Mouse (Mus musculus): ENCODE results near the gene Hoxc11. TPM values are rescaled to one million over a fixed set of nuclear protein-coding genes. Genes with fewer than 3 reads are reported as not detected.

Gene Hoxc11
- polyA plus RNA-seq, 1 experiment, result 34.6 TPM

DNA sequence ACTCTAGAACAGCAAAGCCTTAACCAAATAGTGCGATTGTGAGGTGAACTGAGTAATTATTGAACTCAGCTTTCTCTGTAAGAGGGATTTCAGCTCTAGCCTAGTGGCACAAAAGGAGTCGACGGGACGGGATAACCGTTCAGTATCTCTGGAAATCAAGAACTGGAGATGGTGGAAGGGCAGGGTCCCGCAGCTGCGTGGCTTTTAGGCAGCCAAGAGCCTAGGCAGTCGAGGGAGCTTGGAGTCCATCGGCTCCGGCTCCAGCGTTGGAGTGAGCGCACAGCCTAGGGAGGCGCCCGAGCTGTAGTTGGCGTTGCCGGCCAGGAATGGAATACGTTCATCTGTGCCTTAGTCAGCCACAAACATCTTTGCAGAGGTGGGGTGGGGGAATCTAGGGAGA is 51.1 kb downstream of the Hoxc11 start:
- H3K79me2 ChIP-seq (ENCODE audit: control insufficient read depth, insufficient read depth), result peaks cover 98% of the 10 kb centered on the region
- H3ac ChIP-seq (ENCODE audit: control insufficient read depth, insufficient read length, low read depth), result peak overlapping the region; percentile 15
- peaks cover 60% of the 10 kb centered on the region for H3K79me3 ChIP-seq (ENCODE audit: low read depth)
- peaks cover 9% of the 10 kb centered on the region for H3K36me3 ChIP-seq (ENCODE audit: control insufficient read depth, insufficient read depth)
- H3K27me3 ChIP-seq (ENCODE audit: control insufficient read depth, insufficient read depth, insufficient read length), result no peaks in the 10 kb centered on the region
- H3K4me3 ChIP-seq (ENCODE audit: insufficient read depth, poor library complexity, severe bottlenecking), result no peak overlapping the region
- no peak for TF ChIP-seq MYOD1 (IDR thresholded peaks at IDR 0.05; ENCODE audit: control insufficient read depth, insufficient read length, low read depth)

DNA sequence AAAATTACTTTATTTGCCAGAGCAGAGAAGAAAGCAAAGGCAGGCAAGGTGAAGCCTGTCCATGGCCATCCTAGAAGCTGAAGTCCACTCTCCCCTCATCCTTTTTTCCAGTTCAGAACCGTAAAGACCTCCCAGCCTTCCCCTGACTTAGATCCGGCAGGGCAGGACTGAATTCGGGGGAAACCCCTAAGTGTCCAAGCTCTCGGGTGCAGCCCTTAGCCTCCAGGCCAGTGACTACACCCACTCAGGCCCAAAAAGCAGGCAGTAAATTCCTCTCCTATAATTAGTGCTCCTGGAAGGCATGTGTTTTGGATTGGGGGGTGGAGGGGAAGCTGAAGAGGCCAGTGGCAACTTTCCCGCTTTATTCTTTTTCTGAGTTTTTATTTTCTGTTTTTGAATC is 51.6 kb downstream of the Hoxc11 start:
- Histone ChIP-seq H3K79me3 (ENCODE audit: low read depth) (peaks cover 55% of the 10 kb centered on the region), H3ac (ENCODE audit: control insufficient read depth, insufficient read length, low read depth) (peak overlapping the region; percentile 15), H3K79me2 (ENCODE audit: control insufficient read depth, insufficient read depth) (peaks cover 96% of the 10 kb centered on the region), H3K27me3 (ENCODE audit: control insufficient read depth, insufficient read depth, insufficient read length) (no peaks in the 10 kb centered on the region), H3K4me3 (ENCODE audit: insufficient read depth, poor library complexity, severe bottlenecking) (no peak overlapping the region), H3K36me3 (ENCODE audit: control insufficient read depth, insufficient read depth) (peaks cover 14% of the 10 kb centered on the region)
- no peak for TF ChIP-seq MYOG (IDR thresholded peaks at IDR 0.05; ENCODE audit: control insufficient read depth, extremely low read depth, insufficient read length)
- TF ChIP-seq CTCF (IDR thresholded peaks at IDR 0.05; ENCODE audit: control insufficient read depth, insufficient read depth, insufficient read length), result no peak
- no peak for TF ChIP-seq USF1 (IDR thresholded peaks at IDR 0.05; ENCODE audit: low read depth)
- no peak for TF ChIP-seq CEBPB (IDR thresholded peaks at IDR 0.05; ENCODE audit: low read depth)
- TF ChIP-seq MAX (IDR thresholded peaks at IDR 0.05), result no peak
- no peak for TF ChIP-seq MYOD1 (IDR thresholded peaks at IDR 0.05; ENCODE audit: control insufficient read depth, insufficient read length, low read depth)
- no peak for TF ChIP-seq FOSL1 (IDR thresholded peaks at IDR 0.05; ENCODE audit: insufficient read depth, low read length, poor library complexity, severe bottlenecking)

DNA sequence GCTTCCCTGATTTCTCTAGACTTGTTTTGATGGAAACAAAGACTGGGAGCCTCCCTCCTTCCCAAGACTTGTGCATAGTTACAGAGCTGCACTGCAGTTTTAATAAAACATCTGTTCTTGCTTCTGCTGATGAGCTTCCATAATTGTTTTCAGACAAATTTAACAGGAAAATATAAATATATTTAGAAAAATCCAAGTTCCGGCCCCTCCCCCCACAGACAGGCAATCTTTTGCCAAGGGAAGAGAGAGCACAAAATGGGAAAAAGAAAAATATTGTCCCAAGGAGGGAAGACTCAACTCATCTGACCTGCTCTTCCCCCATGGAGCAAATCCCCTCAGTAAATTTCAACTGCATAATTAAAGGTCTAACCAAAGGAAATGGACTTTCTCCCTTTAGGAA is 52.1 kb downstream of the Hoxc11 start:
- Histone ChIP-seq H3K79me3 (ENCODE audit: low read depth) (peaks cover 49% of the 10 kb centered on the region), H3K27me3 (ENCODE audit: control insufficient read depth, insufficient read depth, insufficient read length) (no peaks in the 10 kb centered on the region), H3ac (ENCODE audit: control insufficient read depth, insufficient read length, low read depth) (no peak overlapping the region), H3K79me2 (ENCODE audit: control insufficient read depth, insufficient read depth) (peaks cover 90% of the 10 kb centered on the region), H3K36me3 (ENCODE audit: control insufficient read depth, insufficient read depth) (peaks cover 17% of the 10 kb centered on the region), H3K4me3 (ENCODE audit: insufficient read depth, poor library complexity, severe bottlenecking) (no peak overlapping the region)
- TF ChIP-seq USF1 (IDR thresholded peaks at IDR 0.05; ENCODE audit: low read depth) (no peak), CEBPB (IDR thresholded peaks at IDR 0.05; ENCODE audit: low read depth) (no peak), MYOG (IDR thresholded peaks at IDR 0.05; ENCODE audit: control insufficient read depth, extremely low read depth, insufficient read length) (no peak), FOSL1 (IDR thresholded peaks at IDR 0.05; ENCODE audit: insufficient read depth, low read length, poor library complexity, severe bottlenecking) (no peak), MYOD1 (IDR thresholded peaks at IDR 0.05; ENCODE audit: control insufficient read depth, insufficient read length, low read depth) (no peak), CTCF (IDR thresholded peaks at IDR 0.05; ENCODE audit: control insufficient read depth, insufficient read depth, insufficient read length) (no peak), MAX (IDR thresholded peaks at IDR 0.05) (no peak)

Small RNA genes lying within 50 kb of the gene (microRNA-seq; reads per million reads assigned to microRNA genes)
- gene Mir196a-2 (ENCODE audit: borderline microRNAs expressed), result 2,942 reads per million, percentile 91 among the genes with 10 or more reads in this experiment

Other genes with a start within 250 kb of the Hoxc11 start
- gene Calcoco1, start 232.2 kb upstream of the Hoxc11 start, polyA plus RNA-seq (2012; fragmentation: generic; extraction: Trizol), result 25.7 TPM
- 8.2 TPM for gene Hoxc13, start 33.3 kb upstream of the Hoxc11 start, polyA plus RNA-seq (2012; fragmentation: generic; extraction: Trizol)
- gene Hoxc12, start 17.7 kb upstream of the Hoxc11 start, polyA plus RNA-seq (2012; fragmentation: generic; extraction: Trizol), result 4.9 TPM
- 49.6 TPM for gene Hoxc10, start 12.4 kb downstream of the Hoxc11 start, polyA plus RNA-seq (2012; fragmentation: generic; extraction: Trizol)
- gene Hoxc5, start 13.0 kb downstream of the Hoxc11 start, polyA plus RNA-seq (2012; fragmentation: generic; extraction: Trizol), result 1.6 TPM
- 9.4 TPM for gene Hoxc9, start 22.0 kb downstream of the Hoxc11 start, polyA plus RNA-seq (2012; fragmentation: generic; extraction: Trizol)
- gene Hoxc8, start 36.2 kb downstream of the Hoxc11 start, polyA plus RNA-seq (2012; fragmentation: generic; extraction: Trizol), result 1.1 TPM
- gene Hoxc6, start 43.8 kb downstream of the Hoxc11 start, polyA plus RNA-seq (2012; fragmentation: generic; extraction: Trizol), result 10.6 TPM
- 3.4 TPM for gene Hoxc4, start 64.5 kb downstream of the Hoxc11 start, polyA plus RNA-seq (2012; fragmentation: generic; extraction: Trizol)
- gene Smug1, start 212.7 kb downstream of the Hoxc11 start, polyA plus RNA-seq (2012; fragmentation: generic; extraction: Trizol), result 15.7 TPM